Mouse (Mus musculus) lung, embryonic 16.5 days (tissue): ENCODE results near the gene Lin9. TPM values are rescaled to one million over a fixed set of nuclear protein-coding genes. Genes with fewer than 3 reads are reported as not detected.
"Not testable (repeated sequence)": the region's sequence is repeated elsewhere in the genome, so short reads cannot be mapped to it uniquely, and the experiment has no call there.

ENCODE experiments used
- ATAC-seq: fragments of 200-750 bp; cut with Nextera tagmentation; 2 replicates; pipeline ENCODE4 v1.8.0; 2017; ENCODE audit warnings: low read depth, mild to moderate bottlenecking, moderate library complexity
- H3K27ac ChIP-seq: fragments of 300-500 bp; sonication (generic); 2 replicates; pipeline ENCODE4 v1.5.1; 2014; ENCODE audit warnings: mild to moderate bottlenecking, control low read depth, low read length
- H3K27me3 ChIP-seq: fragments of 300-500 bp; sonication (generic); 2 replicates; pipeline ENCODE4 v1.6.1; 2014; ENCODE audit warnings: low read depth, low read length, mixed read lengths; ENCODE audit not compliant: control insufficient read depth, insufficient read depth
- H3K36me3 ChIP-seq: fragments of 300-500 bp; sonication (generic); 2 replicates; pipeline ENCODE4 v1.6.1; 2014; ENCODE audit warnings: low read length; ENCODE audit not compliant: control insufficient read depth, insufficient read depth
- H3K4me1 ChIP-seq: fragments of 300-500 bp; sonication (generic); replicated peaks from 2 replicates; pipeline ENCODE4 v1.6.1; 2014; ENCODE audit warnings: low read length, mixed read lengths; ENCODE audit not compliant: control insufficient read depth, insufficient read depth
- H3K4me2 ChIP-seq: fragments of 300-500 bp; sonication (generic); 2 replicates; pipeline ENCODE4 v1.6.1; 2014; ENCODE audit warnings: low read depth, low read length, control low read depth
- H3K4me3 ChIP-seq: fragments of 300-500 bp; sonication (generic); 2 replicates; pipeline ENCODE4 v1.5.1; 2014; ENCODE audit warnings: mild to moderate bottlenecking, low read length, control low read depth
- H3K9ac ChIP-seq: fragments of 300-500 bp; sonication (generic); 2 replicates; pipeline ENCODE4 v1.6.1; 2014; ENCODE audit warnings: low read length, control low read depth
- H3K9me3 ChIP-seq: fragments of 300-500 bp; sonication (generic); 2 replicates; pipeline ENCODE4 v1.6.1; 2016; ENCODE audit warnings: low read length; ENCODE audit not compliant: control insufficient read depth
- WGBS: fragments of 180-500 bp; shearing (Covaris S2); extraction: QIAGEN DNeasy Blood & Tissue Kit; methylation state at CpG from one replicate; pipeline ENCODE4 v1.1.7; 2014; 5-methylcytosine and 5-hydroxymethylcytosine counted together
- polyA plus RNA-seq: library from polyadenylated mRNA; unstranded; fragments of >200 nt; fragmentation: Nextera tagmentation; extraction: Ambion mirVana; gene quantifications from 2 replicates; pipeline ENCODE4 v1.2.1, GENCODE M21; 2015

The Lin9 gene
- polyA plus RNA-seq, 1 experiment from 2014 or later = 22.3 TPM

- H3K36me3 ChIP-seq = no peaks in the 10 kb centered on the region
- H3K9ac ChIP-seq = no peak overlapping the region
- H3K27ac ChIP-seq = no peak overlapping the region
- H3K4me2 ChIP-seq = no peak overlapping the region
- 66% methylated on average over 4 of the region's 4 CpGs for WGBS
- H3K9me3 ChIP-seq = peaks cover 3% of the 10 kb centered on the region; the same call in 1 of the 2 replicates
- H3K4me3 ChIP-seq = no peak overlapping the region
- H3K4me1 ChIP-seq = no peaks in the 10 kb centered on the region
- no peaks in the 10 kb centered on the region for H3K27me3 ChIP-seq
- ATAC-seq = no peak
Observed at GRCm38 (mm10) chr1:180622389-180622788, 18.6 kb upstream of the Lin9 start.

- no peak overlapping the region for H3K9ac ChIP-seq
- no peaks in the 10 kb centered on the region for H3K36me3 ChIP-seq
- no peak overlapping the region for H3K4me2 ChIP-seq
- ATAC-seq = no peak
- peaks cover 3% of the 10 kb centered on the region; the same call in 1 of the 2 replicates for H3K9me3 ChIP-seq
- no peaks in the 10 kb centered on the region for H3K4me1 ChIP-seq
- H3K4me3 ChIP-seq = no peak overlapping the region
- H3K27me3 ChIP-seq = no peaks in the 10 kb centered on the region
- H3K27ac ChIP-seq = no peak overlapping the region
- 78% methylated on average over 2 of the region's 2 CpGs for WGBS
Observed at GRCm38 (mm10) chr1:180623911-180624310, 17.0 kb upstream of the Lin9 start.

- Histone ChIP-seq H3K4me3 (no peak overlapping the region), H3K4me2 (no peak overlapping the region), H3K9ac (no peak overlapping the region), H3K27ac (no peak overlapping the region), H3K27me3 (no peaks in the 10 kb centered on the region), H3K4me1 (no peaks in the 10 kb centered on the region), H3K9me3 (peaks cover 3% of the 10 kb centered on the region; the same call in 1 of the 2 replicates), H3K36me3 (no peaks in the 10 kb centered on the region)
- peak; percentile 87 for ATAC-seq
- WGBS = 37% methylated on average over 2 of the region's 2 CpGs
Observed at GRCm38 (mm10) chr1:180626141-180626540, 14.8 kb upstream of the Lin9 start.

GRCm38 (mm10) chr1:180637796-180638195, 3.2 kb upstream of the Lin9 start:
- 79% methylated on average over 2 of the region's 2 CpGs for WGBS
- not testable (repeated sequence) for ATAC-seq, H3K4me3 ChIP-seq, H3K36me3 ChIP-seq, H3K9ac ChIP-seq, H3K27ac ChIP-seq, H3K27me3 ChIP-seq, H3K9me3 ChIP-seq, H3K4me2 ChIP-seq
- peaks cover 19% of the 10 kb centered on the region for H3K4me1 ChIP-seq

- Histone ChIP-seq H3K4me2 (peak overlapping the region; percentile 73), H3K4me3 (peak overlapping the region; percentile 80), H3K4me1 (peaks cover 19% of the 10 kb centered on the region), H3K9ac (peak overlapping the region; percentile 99), H3K27me3 (no peaks in the 10 kb centered on the region), H3K36me3 (no peaks in the 10 kb centered on the region), H3K27ac (peak overlapping the region; percentile 95), H3K9me3 (no peaks in the 10 kb centered on the region)
- 43% methylated on average over 10 of the region's 10 CpGs for WGBS
- no peak for ATAC-seq
Observed at GRCm38 (mm10) chr1:180639416-180640401, 1.2 kb upstream of the Lin9 start.

GRCm38 (mm10) chr1:180640605-180641125, 285 bp upstream of the Lin9 start:
- Histone ChIP-seq H3K4me1 (peaks cover 19% of the 10 kb centered on the region), H3K9me3 (no peaks in the 10 kb centered on the region), H3K36me3 (no peaks in the 10 kb centered on the region), H3K4me2 (peak overlapping the region; percentile 73), H3K27ac (peak overlapping the region; percentile 95), H3K9ac (peak overlapping the region; percentile 99), H3K27me3 (no peaks in the 10 kb centered on the region), H3K4me3 (peak overlapping the region; percentile 80)
- 1% methylated on average over 54 of the region's 61 CpGs for WGBS
- ATAC-seq = no peak; the same call in 1 of the 2 replicates

GRCm38 (mm10) chr1:180641518-180642227, 723 bp downstream of the Lin9 start:
- H3K9ac ChIP-seq = peak overlapping the region; percentile 99
- peak; percentile 68 for ATAC-seq
- H3K4me2 ChIP-seq = peak overlapping the region; percentile 72
- H3K27me3 ChIP-seq = no peaks in the 10 kb centered on the region
- peaks cover 19% of the 10 kb centered on the region for H3K4me1 ChIP-seq
- 2% methylated on average over 38 of the region's 50 CpGs for WGBS
- H3K27ac ChIP-seq = peak overlapping the region; percentile 95
- H3K9me3 ChIP-seq = no peaks in the 10 kb centered on the region
- peaks cover under 1% of the 10 kb centered on the region; the same call in 1 of the 2 replicates for H3K36me3 ChIP-seq
- peak overlapping the region; percentile 80 for H3K4me3 ChIP-seq

GRCm38 (mm10) chr1:180642228-180642564, 1.2 kb downstream of the Lin9 start:
- peak overlapping the region; percentile 99 for H3K9ac ChIP-seq
- H3K9me3 ChIP-seq = no peaks in the 10 kb centered on the region
- no peaks in the 10 kb centered on the region for H3K27me3 ChIP-seq
- H3K4me3 ChIP-seq = peak overlapping the region; percentile 80
- ATAC-seq = no peak
- peaks cover 19% of the 10 kb centered on the region for H3K4me1 ChIP-seq
- peaks cover 2% of the 10 kb centered on the region; the same call in 1 of the 2 replicates for H3K36me3 ChIP-seq
- 64% methylated on average over 8 of the region's 8 CpGs for WGBS
- peak overlapping the region; percentile 72 for H3K4me2 ChIP-seq
- no peak overlapping the region for H3K27ac ChIP-seq

- peaks cover 14% of the 10 kb centered on the region for H3K27me3 ChIP-seq
- WGBS = 83% methylated on average over 7 of the region's 7 CpGs
- 0 out of 2 replicates have a peak, but pooled peaks cover under 1% of the 10 kb centered on the region for H3K4me1 ChIP-seq
- H3K4me3 ChIP-seq = no peak overlapping the region
- H3K4me2 ChIP-seq = no peak overlapping the region
- H3K9me3 ChIP-seq = no peaks in the 10 kb centered on the region
- H3K9ac ChIP-seq = no peak overlapping the region
- ATAC-seq = no peak
- no peak overlapping the region for H3K27ac ChIP-seq
- peaks cover 22% of the 10 kb centered on the region for H3K36me3 ChIP-seq
Observed at GRCm38 (mm10) chr1:180691284-180691683, 50.3 kb downstream of the Lin9 start.
